Mouse (Mus musculus) T-helper 2 cell (primary cell): ENCODE measurements around the gene Fgr.

Experiments
- in situ Hi-C: fragments of 300-600 bp; cut with MboI, MseI; formaldehyde crosslinking; loops from one replicate; pipeline ENCODE4 v1.15.1; 2025; ENCODE audit warnings: high pct_unique_total_duplicates

The Fgr gene

DNA sequence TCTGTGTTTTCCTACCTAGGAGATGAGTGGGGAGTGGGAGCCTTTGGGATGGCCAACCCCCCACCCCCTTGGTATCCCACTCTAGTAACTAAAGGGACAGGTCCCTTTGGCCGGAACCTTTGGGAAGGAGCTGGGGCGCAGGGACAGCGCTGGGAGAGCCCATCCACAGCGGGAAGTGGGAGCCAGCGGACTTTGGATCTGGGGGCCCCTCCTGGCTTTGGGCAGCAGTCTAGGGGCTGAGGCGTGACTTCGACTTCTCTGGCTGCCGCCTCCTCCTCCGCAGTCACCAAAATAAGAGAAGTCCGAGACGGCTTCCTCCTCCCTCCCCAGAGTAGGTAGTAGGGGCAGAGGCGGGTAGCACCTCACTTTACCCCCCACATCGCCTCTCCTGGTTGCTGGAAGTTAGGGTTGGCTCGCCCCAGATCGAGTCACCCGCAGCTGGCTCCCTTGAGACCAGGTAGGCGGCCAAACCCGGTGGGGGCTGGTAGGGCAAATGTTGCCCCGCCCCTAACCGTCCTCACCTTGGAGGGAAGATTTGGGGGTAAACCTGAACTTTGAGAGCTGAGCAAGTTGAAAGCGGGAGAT, at the start of gene Fgr:
Gene Fgr (plus strand): TSS at position 282 of the 585 bp plus-strand sequence.
- in situ Hi-C loops = no loop called here

- in situ Hi-C loops = loop anchor here (10.0 kb wide), 1 partner anchor 92 kb away; no protein-coding TSS in a partner anchor
Observed at GRCm38 (mm10) chr4:132926520-132926919, 47.4 kb upstream of the Fgr start.

GRCm38 (mm10) chr4:132930784-132931183, 43.1 kb upstream of the Fgr start:
- in situ Hi-C loops = no loop called here

DNA sequence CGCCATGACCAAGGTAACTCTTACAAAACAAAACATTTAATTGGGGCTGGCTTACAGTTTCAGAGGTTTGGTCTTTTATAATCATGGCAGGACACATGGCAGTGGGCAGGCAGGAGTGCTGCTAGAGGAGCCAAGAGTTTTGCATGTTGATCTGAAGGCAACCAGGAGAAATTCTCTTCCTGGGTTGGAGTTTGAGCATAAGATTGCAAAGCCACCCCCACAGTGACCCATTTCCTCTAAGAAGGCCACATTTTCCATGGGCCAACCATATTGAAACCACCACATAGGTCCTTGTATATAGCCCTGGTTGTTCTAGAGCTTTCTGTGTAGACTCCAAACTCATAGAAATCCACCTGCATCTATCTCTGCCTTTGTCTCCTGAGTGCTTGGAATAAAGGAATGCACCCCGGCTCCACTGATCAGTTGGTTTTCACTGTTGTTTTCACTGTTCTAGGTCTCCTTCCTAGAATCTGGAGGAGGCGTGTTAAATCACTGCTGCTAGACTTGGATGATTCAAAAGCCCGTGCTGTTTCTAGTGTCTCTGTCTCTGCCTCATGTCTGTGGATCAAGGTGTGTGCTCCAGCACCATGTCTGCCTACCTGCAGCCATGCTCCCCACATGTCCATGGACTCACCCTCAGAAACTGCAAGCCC, 41.0 kb upstream of the Fgr start:
- in situ Hi-C loops = no loop called here

DNA sequence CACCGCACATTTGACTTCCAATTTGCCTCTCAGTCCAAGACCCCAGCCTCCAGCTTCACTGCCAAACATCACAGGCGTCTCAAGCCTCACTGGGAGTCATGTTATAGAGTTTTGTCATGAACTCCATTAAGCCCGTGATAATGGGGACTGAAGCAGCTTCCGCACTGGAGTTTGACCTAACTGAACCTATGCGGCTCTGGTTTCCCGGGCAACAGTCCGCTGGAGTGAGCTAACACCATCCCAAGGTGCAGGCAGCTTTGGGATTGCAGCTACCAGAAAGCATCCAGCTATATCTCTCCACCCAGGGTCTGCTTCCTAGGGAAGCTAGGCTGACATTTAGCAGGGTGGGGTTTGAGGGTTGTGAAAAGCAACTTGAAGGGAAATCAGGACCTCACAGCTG, 39.3 kb upstream of the Fgr start:
- in situ Hi-C loops = no loop called here

- in situ Hi-C loops = no loop called here
Observed at GRCm38 (mm10) chr4:132938181-132938941, 35.5 kb upstream of the Fgr start.

DNA sequence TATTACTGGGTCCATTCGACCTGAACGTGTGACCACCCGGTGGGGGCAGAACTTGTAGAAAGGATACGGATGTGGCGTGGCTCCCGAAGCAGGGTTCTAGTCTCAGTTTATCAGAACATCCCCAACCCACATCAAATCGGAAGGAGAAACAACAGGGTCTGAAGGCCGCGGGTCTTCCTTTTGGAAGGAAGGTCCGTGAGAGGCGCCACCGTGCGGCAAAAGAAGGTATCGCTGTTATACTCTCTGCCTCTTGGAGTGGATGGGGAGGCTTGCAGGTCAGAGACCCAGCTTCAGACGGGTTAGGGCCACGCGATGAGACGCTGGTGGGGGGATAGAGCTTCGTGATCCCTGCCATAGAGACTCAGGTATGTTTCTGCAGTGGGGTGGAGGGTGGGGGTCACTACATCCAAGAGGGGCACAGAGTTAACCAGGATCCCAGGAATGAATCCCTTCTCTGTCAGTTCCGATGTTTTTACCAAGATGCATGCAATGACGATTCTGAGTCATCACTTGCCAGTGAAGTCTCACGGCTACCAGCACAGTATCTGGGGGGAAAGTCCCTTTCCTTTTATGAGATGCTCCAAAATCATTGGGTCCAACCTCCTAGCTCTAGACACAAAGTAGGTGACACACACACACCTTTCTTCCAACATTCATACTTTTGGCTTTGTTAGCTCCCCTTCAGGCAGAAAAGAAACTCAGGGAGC, 34.3 kb upstream of the Fgr start:
- in situ Hi-C loops = no loop called here

DNA sequence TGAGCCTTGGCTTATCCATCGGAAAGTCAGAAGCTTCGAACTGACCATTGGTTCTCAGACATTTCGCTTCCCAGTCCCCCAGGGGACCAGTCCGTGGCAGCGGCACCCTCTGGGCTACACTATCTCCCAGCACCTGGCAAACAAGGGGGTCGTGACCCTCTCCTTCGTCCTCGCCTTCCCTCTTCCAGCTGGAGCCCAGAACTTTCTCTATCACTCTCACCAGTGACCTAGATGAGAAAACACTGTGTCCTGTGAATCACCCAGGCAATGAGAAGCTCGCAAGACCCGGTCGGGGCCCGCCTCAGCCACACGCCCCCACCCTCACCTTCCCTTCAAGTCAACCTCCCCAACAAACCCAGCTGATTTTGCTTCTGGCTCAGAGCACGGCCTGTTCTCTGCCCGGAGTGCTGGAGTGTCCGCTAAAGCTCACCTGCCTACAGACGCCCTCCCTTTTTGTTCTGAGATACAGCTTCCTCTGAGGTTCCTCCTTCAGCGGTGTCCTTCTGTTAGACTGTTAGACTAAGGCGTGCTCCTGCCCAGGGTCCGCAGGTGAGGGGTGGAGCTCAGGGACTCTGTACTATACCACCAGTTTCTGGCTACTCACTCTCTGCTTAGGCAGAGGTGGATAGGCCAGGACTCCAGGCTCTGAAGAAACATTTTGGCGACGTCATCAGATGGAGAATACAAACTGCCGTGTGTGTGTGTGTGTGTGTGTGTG, 32.7 kb upstream of the Fgr start:
- in situ Hi-C loops = no loop called here

GRCm38 (mm10) chr4:132943088-132943487, 30.8 kb upstream of the Fgr start:
- in situ Hi-C loops = no loop called here

DNA sequence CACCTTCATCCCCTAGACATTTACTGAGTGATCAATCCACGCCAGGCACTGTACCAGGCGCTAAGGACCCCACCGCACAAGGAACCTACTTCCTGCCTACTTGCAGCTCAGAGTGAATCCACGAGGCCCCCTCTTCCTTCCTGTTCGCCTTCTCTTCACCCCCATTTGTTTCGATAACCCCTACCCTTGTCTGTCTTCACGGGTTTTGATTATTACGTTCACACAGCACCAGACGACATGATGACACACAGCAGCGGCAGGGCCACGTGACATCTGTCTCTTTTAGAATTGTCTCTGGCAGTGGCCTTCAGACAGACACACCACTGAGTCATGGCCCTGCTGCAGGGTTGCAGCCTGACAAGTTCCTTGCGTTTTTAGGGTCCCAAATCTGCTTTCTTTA, 29.8 kb upstream of the Fgr start:
- in situ Hi-C loops = no loop called here

GRCm38 (mm10) chr4:132944776-132945175, 29.1 kb upstream of the Fgr start:
- in situ Hi-C loops = no loop called here

GRCm38 (mm10) chr4:132945261-132946046, 28.4 kb upstream of the Fgr start:
- in situ Hi-C loops = no loop called here

DNA sequence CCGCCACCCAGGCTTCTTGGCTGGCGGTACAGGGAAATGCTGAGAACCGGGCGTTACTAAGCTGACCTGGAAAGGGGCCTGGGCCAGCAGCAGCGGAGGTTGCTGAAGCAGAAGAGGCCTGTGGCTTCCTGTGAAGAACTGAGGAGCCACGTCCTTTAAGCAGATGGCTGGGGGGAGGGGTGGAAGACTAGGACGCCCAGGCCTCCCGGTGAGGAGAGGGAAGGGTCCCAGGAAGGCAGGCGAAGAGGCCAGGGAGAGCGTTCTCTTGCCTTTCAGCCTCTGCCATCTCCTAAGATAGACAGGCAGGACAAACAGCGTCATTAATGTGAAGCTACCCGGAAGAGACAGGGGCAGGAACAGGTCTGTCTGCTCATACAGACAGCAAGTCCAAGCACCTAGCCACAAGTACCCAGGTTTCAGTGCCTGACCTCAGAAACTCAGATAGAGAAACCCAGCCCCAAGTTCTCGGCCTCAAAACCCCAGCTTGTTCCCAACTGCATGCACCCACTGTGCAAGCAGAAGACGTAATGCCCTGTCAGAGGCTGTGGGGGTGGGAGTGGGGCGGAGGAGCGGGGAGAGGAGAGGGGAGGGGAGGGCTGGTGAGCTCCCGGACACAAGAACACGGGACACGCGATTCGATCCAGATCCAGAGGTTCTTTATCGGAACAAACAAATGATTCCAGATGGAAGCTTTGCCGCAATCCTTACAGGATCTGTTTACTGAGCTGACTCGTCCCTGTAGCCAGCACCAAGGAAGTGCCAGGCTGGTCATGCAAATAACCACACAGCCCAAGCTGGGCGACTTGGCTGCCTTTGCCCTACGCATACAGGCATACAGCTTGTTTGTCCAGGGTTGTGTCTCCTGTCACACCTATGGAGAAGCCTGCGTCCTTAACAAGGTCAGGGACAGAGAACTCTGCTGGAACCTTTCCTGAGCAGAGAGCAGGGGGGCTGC, 27.6 kb upstream of the Fgr start:
- in situ Hi-C loops = no loop called here

DNA sequence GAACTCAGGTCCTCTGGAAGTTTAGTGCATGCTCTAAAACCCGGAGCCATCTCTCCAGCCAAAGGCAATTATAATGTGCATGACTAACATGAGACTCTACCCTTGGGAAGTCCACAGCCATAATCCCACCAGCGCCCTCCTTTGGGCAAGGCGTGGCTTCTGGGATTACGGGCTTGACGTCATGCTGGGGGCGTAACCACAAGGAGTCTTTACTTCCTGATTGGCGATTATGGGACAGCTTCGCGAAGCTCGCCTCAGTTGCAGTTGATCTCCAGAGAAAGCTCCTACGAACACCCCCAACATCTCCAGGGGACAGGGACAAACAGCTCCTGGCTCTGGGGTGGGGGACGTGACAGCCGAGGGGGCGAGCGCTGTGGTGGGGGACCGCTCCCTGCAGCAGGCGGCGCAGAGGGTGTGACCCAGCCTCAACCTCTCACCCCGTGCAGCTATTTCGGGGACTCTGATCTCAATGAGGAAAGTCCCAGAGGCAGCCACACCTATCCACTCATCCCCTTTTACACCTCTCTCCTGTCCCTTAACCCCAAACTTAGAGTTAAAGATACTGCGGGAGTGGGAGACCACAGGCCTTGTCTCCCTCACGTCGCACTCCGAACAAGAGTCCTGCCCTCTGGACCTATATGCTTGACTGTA, 23.9 kb upstream of the Fgr start:
- in situ Hi-C loops = loop anchor here (5.0 kb wide), 1 partner anchor 52 kb away; no protein-coding TSS in a partner anchor

- in situ Hi-C loops = loop anchor here (5.0 kb wide), 1 partner anchor 51 kb away; no protein-coding TSS in a partner anchor
Observed at GRCm38 (mm10) chr4:132950999-132951398, 22.9 kb upstream of the Fgr start.

DNA sequence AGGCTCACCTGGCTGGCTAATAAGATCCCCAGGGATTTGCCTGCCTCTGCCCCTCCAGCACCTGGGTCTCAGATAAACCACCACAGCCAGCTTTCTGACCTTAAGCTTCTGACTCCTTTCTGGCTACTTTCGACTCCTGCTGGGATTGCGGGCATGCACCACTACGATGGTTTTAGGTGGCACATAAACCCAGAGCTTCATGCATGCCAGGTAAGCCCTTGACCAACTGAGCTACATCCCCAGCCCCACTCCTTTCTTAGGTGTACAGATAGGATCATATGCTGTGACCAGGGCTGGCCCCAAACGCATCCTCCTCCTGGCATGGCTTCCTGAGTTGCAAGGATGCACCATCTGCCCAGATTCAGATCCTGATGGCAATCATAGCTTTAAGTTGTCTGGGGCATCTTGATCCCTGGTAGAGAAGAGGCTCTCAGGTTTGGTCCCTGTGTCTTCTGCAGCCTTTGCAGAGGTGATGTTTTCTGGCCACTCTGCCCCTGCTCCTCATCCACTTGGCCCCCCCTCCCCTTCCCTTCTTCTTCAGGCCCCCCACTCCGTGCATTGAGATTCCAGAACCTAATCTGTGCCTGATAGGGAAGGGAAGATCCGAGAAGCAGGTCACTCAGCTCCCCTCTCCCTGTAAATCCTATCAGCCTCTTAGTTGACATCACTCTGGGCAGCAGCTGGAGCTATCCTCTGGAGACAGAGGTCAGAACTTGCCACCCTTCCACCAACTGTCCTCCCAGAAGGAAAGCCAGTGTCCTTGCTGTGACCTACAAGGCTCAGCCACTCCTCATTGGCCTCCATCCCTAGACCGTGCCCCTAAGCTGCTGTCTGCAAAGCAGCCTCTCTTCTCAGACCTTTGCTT, 19.1 kb upstream of the Fgr start:
- in situ Hi-C loops = loop anchor here (5.0 kb wide), 1 partner anchor 48 kb away; no protein-coding TSS in a partner anchor

DNA sequence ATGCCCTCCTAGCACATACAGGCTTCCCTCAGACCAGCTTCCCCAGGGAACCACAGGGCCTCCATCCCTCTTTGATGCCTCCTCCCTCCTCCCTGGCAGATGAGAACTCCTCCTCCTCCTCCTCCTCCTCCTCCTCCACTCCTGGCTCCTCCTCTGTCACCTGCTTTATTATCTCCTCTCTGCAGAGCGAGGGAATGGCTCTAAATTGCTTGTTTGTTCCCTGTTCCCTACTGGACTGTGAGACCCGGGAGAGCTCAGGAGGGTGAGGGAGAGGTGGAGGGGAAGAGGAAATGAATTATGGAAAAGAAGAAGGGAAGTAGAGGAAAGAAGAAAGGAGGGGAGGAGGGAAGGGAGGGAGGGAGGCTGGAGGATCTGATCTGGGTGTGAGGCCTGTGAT, 18.5 kb upstream of the Fgr start:
- in situ Hi-C loops = no loop called here
